Mouse (Mus musculus) thymus, adult 2 months (tissue): Measurements from ENCODE around the gene Apoa1.
A peak's percentile ranks its signal among the peaks of the same experiment; 100 is the strongest.

ENCODE experiments used
- CTCF ChIP-seq: fragments of 200-500 bp; IDR thresholded peaks from 2 replicates; pipeline ENCODE4 v1.5.1; 2012; ENCODE audit warnings: mild to moderate bottlenecking, control low read depth, low read length, moderate library complexity, borderline replicate concordance; ENCODE audit not compliant: control insufficient read depth, poor library complexity, insufficient read depth; ENCODE audit errors: extremely low read depth
- POLR2A ChIP-seq: fragments of 200-500 bp; IDR thresholded peaks from 2 replicates; pipeline ENCODE4 v1.6.1; 2012; ENCODE audit warnings: mild to moderate bottlenecking, low read length, control low read depth, moderate library complexity; ENCODE audit not compliant: control insufficient read depth, poor library complexity, insufficient read depth; ENCODE audit errors: extremely low read depth

GRCm38 (mm10) chr9:46229573-46230449 is 1.4 kb downstream of the Apoa1 start:
- TF ChIP-seq POLR2A (no peak), CTCF (peak; percentile 72; the same call in 1 of the 2 replicates)
